Mouse (Mus musculus) cerebellum, adult 2 months (tissue): ENCODE results near the gene Psmd5.

Source experiments
- CTCF ChIP-seq: fragments of 200-500 bp; IDR thresholded peaks from 2 replicates; pipeline ENCODE4 v1.5.1; 2011; ENCODE audit warnings: low read depth, mild to moderate bottlenecking, control low read depth, low read length, moderate library complexity, borderline replicate concordance; ENCODE audit not compliant: insufficient read depth
- POLR2A ChIP-seq: fragments of 200-500 bp; IDR thresholded peaks from 2 replicates; pipeline ENCODE4 v1.6.1; 2011; ENCODE audit warnings: low read length, control low read depth, borderline replicate concordance; ENCODE audit not compliant: insufficient read depth

DNA sequence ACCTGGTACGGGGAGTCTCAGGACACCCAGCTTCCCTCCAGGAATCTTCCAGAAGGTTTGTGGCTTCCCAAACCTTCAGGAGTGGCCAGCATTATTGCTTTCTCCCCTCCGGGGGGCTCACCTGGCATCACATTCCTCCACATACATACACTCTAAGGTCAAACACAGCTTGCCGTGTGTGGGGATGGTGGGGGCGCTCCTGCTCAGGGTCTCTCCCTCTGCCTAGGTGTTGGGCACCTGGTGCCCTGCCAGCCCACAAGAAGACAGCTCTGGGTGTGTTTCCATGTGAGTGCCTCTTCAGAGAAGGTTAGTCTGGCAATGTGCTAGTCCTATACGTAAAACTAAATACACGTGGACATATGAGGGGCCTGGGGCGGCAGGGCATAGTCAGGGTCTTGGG lies 37.8 kb upstream of the Psmd5 start:
- TF ChIP-seq POLR2A: no peak
- no peak for TF ChIP-seq CTCF
